Mouse (Mus musculus) MEL (cell line): ENCODE measurements around the gene Mpv17l2.

Source experiments
- BHLHE40 ChIP-seq: IDR thresholded peaks from 2 replicates; pipeline ENCODE4 v1.6.1; 2012; ENCODE audit warnings: low read depth, mild to moderate bottlenecking, inconsistent platforms, low read length, improper control_type of control experiment, borderline replicate concordance
- CTCF ChIP-seq, 3 experiments: IDR thresholded peaks in 2 of 3; conservative IDR thresholded peaks in 1 of 3; 2 replicates each; pipeline ENCODE4 v1.5.1; 2011 to 2012; ENCODE audit warnings: low read length in 3 of 3, low read depth in 2 of 3, mild to moderate bottlenecking in 2 of 3, improper control_type of control experiment in 1 of 3, inconsistent platforms in 1 of 3, mixed read lengths in 1 of 3, moderate library complexity in 1 of 3; ENCODE audit not compliant: control insufficient read depth in 1 of 3, insufficient read depth in 1 of 3, poor library complexity in 1 of 3, severe bottlenecking in 1 of 3
- KAT2A ChIP-seq: conservative IDR thresholded peaks from 2 replicates; pipeline ENCODE4 v1.6.1; 2012; ENCODE audit warnings: low read depth, low read length, improper control_type of control experiment, inconsistent platforms
- NELFE ChIP-seq: IDR thresholded peaks from 2 replicates; pipeline ENCODE4 v1.6.1; 2011; ENCODE audit warnings: low read depth, low read length, improper control_type of control experiment
- TAL1 ChIP-seq: IDR thresholded peaks from 2 replicates; pipeline ENCODE4 v1.6.1; 2012; ENCODE audit warnings: mild to moderate bottlenecking, inconsistent platforms, low read length, moderate library complexity, mixed read lengths
- USF2 ChIP-seq, 2 experiments: IDR thresholded peaks; 2 replicates each; pipeline ENCODE4 v1.6.1; 2011 to 2012; ENCODE audit warnings: improper control_type of control experiment in 2 of 2, low read length in 2 of 2, borderline replicate concordance in 1 of 2, inconsistent platforms in 1 of 2, low read depth in 1 of 2, mild to moderate bottlenecking in 1 of 2; ENCODE audit not compliant: insufficient read depth in 1 of 2

- no peak for TF ChIP-seq KAT2A
- no peak for TF ChIP-seq USF2 (IDR thresholded peaks at IDR 0.05; ENCODE audit: borderline replicate concordance in 1 of 2, insufficient read depth in 1 of 2, low read depth in 1 of 2, low read length in 2 of 2)
- no peak for TF ChIP-seq CTCF (IDR thresholded peaks at IDR 0.05 in 2 of 3, conservative IDR thresholded peaks at IDR 0.05 in 1 of 3; ENCODE audit: control insufficient read depth in 1 of 3, insufficient read depth in 1 of 3, low read depth in 2 of 3, low read length in 3 of 3, poor library complexity in 1 of 3, severe bottlenecking in 1 of 3)
- TF ChIP-seq TAL1 = no peak
- TF ChIP-seq BHLHE40 = no peak
- no peak for TF ChIP-seq NELFE
Observed at GRCm38 (mm10) chr8:70743656-70744590, 16.8 kb downstream of the Mpv17l2 start.
